Mouse (Mus musculus) limb, embryonic 14.5 days (tissue): Measurements from ENCODE around the gene 4933428G20Rik. TPM values are rescaled to one million over a fixed set of nuclear protein-coding genes. Genes with fewer than 3 reads are reported as not detected.

Experiments
- ATAC-seq: fragments of 200-750 bp; cut with Nextera tagmentation; 2 replicates; pipeline ENCODE4 v1.8.0; 2017; ENCODE audit warnings: low read depth, moderate number of reproducible peaks, moderate TSS enrichment; ENCODE audit not compliant: low FRiP score
- DNase-seq: peaks from one replicate; pipeline ENCODE4 v3.0.0-alpha.2; 2015; ENCODE audit warnings: low spot score
- H3K27ac ChIP-seq: fragments of 300-500 bp; sonication (generic); replicated peaks from 2 replicates; pipeline ENCODE4 v1.5.1; 2014; ENCODE audit warnings: low read depth, mild to moderate bottlenecking, low read length, moderate library complexity, mixed read lengths
- H3K27me3 ChIP-seq: fragments of 300-500 bp; sonication (generic); 2 replicates; pipeline ENCODE4 v1.6.1; 2014; ENCODE audit warnings: low read length, mixed read lengths; ENCODE audit not compliant: control insufficient read depth, insufficient read depth
- H3K36me3 ChIP-seq: fragments of 300-500 bp; sonication (generic); 2 replicates; pipeline ENCODE4 v1.6.1; 2014; ENCODE audit warnings: mild to moderate bottlenecking, low read length, moderate library complexity, mixed read lengths; ENCODE audit not compliant: control insufficient read depth, insufficient read depth
- H3K4me1 ChIP-seq: fragments of 300-500 bp; sonication (generic); 2 replicates; pipeline ENCODE4 v1.6.1; 2014; ENCODE audit warnings: antibody characterized with exemption, low read length, mixed read lengths; ENCODE audit not compliant: control insufficient read depth, insufficient read depth
- H3K4me2 ChIP-seq: fragments of 300-500 bp; sonication (generic); replicated peaks from 2 replicates; pipeline ENCODE4 v1.6.1; 2014; ENCODE audit warnings: low read depth, mild to moderate bottlenecking, low read length, moderate library complexity; ENCODE audit not compliant: severe bottlenecking
- H3K4me3 ChIP-seq: fragments of 300-500 bp; sonication (generic); replicated peaks from 2 replicates; pipeline ENCODE4 v1.5.1; 2014; ENCODE audit warnings: low read length
- H3K9ac ChIP-seq: fragments of 300-500 bp; sonication (generic); 2 replicates; pipeline ENCODE4 v1.6.1; 2014; ENCODE audit warnings: mild to moderate bottlenecking, low read depth, low read length, moderate library complexity; ENCODE audit not compliant: severe bottlenecking
- H3K9me3 ChIP-seq: fragments of 300-500 bp; sonication (generic); 2 replicates; pipeline ENCODE4 v1.6.1; 2016; ENCODE audit warnings: low read length; ENCODE audit not compliant: control insufficient read depth
- POLR2A ChIP-seq: fragments of 200-500 bp; IDR thresholded peaks from 2 replicates; pipeline ENCODE4 v1.8.0; 2012; ENCODE audit warnings: inconsistent platforms, mild to moderate bottlenecking, moderate library complexity, borderline replicate concordance; ENCODE audit not compliant: insufficient read depth, insufficient read length; ENCODE audit errors: extremely low read depth
- WGBS: fragments of 180-500 bp; shearing (Covaris S2); extraction: QIAGEN DNeasy Blood & Tissue Kit; methylation state at CpG from one replicate; pipeline ENCODE4 v1.1.7; 2014; 5-methylcytosine and 5-hydroxymethylcytosine counted together
- polyA plus RNA-seq, 2 experiments: library from polyadenylated mRNA; depleted of rRNA in 1 of 2; stranded (reverse) in 1 of 2; unstranded in 1 of 2; fragments of >200 nt; fragmentation: Nextera tagmentation in 1 of 2; extraction: Ambion mirVana in 1 of 2; gene quantifications; 2 replicates each; pipeline versions ENCODE4 v1.2.1 to v1.2.3; 2012 to 2014

Gene 4933428G20Rik
- polyA plus RNA-seq, 2 experiments, result 0.36 TPM; not detected in 1

DNA sequence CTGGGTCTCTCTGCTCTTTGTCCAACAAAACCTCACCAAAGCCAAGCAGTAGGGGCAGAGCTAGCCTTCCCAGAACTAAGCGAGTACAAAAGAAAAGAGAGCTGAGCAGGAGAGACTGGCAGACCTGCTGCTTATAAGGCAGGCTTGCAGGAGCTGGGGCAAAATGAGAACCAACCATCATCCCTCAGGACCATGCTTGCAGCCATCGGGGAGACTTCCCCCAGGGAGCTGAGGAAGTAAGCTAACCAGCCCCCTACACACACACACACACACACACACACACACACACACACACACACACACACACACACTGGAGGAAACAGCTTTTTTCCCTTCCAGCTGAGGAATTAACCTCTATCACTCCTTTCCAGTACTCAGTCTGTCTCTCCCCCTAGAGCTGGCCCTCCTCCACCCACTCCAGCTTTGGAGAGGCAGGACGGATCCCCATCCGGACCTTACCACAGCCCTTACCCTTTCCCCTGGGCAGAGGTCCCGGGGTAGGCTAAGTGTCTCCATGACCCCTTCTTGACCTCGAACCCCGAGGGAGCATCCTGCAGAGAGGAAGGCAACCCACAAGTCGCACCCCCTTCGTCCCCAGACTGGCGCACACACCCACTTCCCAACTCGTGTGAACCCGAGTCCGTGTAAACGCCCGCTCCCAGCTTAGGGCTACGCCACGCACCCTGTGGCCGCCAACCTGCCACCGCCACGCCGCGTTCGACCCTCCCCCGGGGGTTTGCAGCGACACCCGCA, 45.8 kb upstream of the 4933428G20Rik start:
- Histone ChIP-seq H3K4me2 (peak overlapping the region; percentile 99), H3K9me3 (no peaks in the 10 kb centered on the region), H3K36me3 (no peaks in the 10 kb centered on the region), H3K4me1 (peaks cover 5% of the 10 kb centered on the region), H3K4me3 (peak overlapping the region; percentile 53), H3K9ac (peak overlapping the region; percentile 53; the same call in 1 of the 2 replicates), H3K27me3 (peaks cover 59% of the 10 kb centered on the region), H3K27ac (no peak overlapping the region)
- 6% methylated on average over 26 of the region's 26 CpGs for WGBS
- ATAC-seq (no peak), DNase-seq (no peak)
- TF ChIP-seq POLR2A, result no peak

DNA sequence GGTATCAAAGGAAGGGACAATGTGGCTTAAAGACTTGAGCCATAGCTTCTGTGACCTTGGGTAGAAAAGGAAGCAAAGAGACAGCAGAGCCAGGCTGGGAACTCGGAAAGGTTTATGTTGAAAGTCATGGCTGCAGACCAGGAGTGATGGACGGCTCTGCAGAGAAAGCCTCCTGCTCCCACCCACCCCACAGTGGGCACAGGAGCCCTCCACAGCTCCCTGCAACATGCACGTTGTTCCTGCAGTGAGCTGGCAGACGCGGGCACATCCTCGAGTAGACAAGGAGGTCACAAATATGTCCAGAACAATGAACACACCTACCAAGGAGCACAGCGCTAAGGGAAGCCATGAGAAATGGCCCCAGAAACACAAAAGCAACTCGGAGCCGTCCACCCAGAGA, 43.7 kb upstream of the 4933428G20Rik start:
- TF ChIP-seq POLR2A, result no peak
- Histone ChIP-seq H3K36me3 (no peaks in the 10 kb centered on the region), H3K4me1 (peaks cover 10% of the 10 kb centered on the region), H3K27me3 (peaks cover 39% of the 10 kb centered on the region), H3K4me2 (no peak overlapping the region), H3K4me3 (no peak overlapping the region), H3K27ac (no peak overlapping the region), H3K9ac (no peak overlapping the region), H3K9me3 (no peaks in the 10 kb centered on the region)
- ATAC-seq (no peak), DNase-seq (no peak)
- WGBS, result 80% methylated on average over 9 of the region's 9 CpGs

DNA sequence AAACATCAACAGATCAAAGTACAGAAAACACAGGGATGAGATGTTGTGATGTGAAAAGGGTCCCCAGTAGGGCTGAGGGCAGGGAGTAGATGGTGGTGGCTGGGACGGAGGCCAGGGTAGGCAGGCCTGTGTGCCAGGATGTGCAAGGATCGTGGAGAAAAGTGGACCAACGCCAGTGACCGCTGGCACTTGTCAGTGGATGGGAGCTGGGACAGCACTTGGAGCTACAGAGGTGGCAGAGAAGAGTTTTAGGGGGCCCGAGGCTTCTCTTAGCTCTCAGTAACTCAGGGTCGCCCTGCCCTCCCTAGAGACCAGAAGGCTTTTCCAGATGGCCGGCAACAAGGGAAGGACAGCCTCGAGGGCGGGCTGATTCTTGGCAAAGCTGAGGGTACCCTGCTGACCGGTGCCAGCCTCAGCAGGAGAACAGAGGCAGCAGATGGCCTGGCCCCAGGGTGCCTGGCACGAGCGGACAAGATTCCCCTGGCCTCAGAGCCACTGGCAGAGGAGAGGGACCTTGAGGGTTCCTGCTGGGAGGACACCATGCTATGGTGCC, 43.1 kb upstream of the 4933428G20Rik start:
- no peaks in the 10 kb centered on the region for H3K9me3 ChIP-seq
- H3K36me3 ChIP-seq, result no peaks in the 10 kb centered on the region
- H3K4me2 ChIP-seq, result no peak overlapping the region
- ATAC-seq (no peak), DNase-seq (no peak)
- WGBS, result 71% methylated on average over 11 of the region's 12 CpGs
- H3K4me1 ChIP-seq, result peaks cover 10% of the 10 kb centered on the region
- no peak overlapping the region for H3K9ac ChIP-seq
- H3K4me3 ChIP-seq, result no peak overlapping the region
- no peak for TF ChIP-seq POLR2A
- H3K27me3 ChIP-seq, result peaks cover 41% of the 10 kb centered on the region
- no peak overlapping the region for H3K27ac ChIP-seq

DNA sequence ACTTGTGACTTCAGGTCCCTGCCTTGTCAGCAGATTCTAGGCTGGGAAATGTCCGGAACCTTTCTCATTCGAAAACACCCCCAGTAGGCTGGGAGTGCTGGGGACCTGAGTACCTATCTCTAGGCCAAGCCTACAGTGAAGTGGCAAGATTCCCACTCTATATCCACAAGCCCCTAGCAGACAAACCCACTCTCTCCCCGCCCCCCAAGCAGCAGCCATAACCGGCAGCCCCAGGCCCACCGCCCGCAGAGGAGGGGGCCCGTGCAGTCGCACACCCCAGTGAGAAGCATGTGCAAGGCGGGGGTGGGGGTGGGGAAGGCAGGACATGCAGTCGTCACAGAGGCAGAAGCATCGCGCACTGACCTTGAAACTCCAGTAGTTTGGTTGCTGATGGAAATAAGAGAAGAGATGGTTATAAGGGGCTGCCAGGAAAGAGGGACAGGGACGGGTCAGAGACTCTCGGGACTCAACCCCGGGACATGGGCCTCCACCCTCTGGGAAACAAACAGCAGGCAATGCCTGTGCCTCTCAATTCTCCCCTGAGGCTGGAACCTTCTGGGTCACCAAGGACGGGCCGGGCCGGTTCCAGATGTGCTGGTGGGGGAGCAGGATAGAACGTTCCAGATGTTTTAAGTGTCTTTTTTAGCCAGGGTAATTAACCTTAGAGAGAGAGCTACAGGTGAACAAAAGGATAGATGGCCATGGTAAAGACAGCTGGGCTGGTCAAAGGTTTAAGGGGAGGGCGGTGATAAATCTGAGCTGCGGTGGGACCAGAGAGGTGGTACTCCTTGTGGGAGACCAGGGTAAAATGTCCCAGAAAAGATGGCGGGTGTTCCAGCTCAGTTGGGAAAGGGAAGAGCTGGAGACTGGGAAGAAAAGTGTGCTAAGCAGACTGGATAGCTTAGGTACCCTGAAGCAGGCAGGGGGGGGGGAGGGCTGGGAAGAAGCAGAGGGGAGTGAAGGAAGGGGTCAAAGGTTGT, 42.3 kb upstream of the 4933428G20Rik start:
- DNase-seq, result no peak
- ATAC-seq, result no peak
- Histone ChIP-seq H3K4me1 (peaks cover 10% of the 10 kb centered on the region), H3K27ac (no peak overlapping the region), H3K9ac (no peak overlapping the region), H3K4me2 (no peak overlapping the region), H3K4me3 (no peak overlapping the region), H3K27me3 (peaks cover 41% of the 10 kb centered on the region), H3K9me3 (no peaks in the 10 kb centered on the region), H3K36me3 (no peaks in the 10 kb centered on the region)
- TF ChIP-seq POLR2A, result no peak
- 64% methylated on average over 22 of the region's 22 CpGs for WGBS

DNA sequence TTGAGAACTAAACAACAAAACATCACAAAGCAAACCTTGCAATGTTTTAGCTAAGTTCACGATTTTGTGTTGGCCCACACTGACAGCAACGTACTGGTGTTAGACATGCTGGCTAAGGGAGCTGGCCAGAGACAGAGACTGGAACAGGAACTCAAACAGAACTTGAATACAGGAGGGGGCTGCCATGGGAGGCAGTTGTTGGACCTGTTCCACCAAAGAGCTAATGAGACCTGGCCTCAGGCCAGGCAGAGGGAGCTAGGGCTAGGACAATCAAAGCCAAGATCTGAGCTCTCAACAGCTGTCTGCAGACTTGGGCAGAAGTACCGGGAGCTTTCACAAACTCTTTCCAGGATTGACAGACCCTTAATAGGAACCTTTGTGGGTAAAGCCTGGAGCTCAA, 40.5 kb upstream of the 4933428G20Rik start:
- peak; percentile 41; the same call in 1 of the 2 replicates for ATAC-seq
- Histone ChIP-seq H3K4me3 (no peak overlapping the region), H3K9ac (no peak overlapping the region), H3K4me1 (peaks cover 12% of the 10 kb centered on the region), H3K36me3 (no peaks in the 10 kb centered on the region), H3K9me3 (no peaks in the 10 kb centered on the region), H3K27ac (no peak overlapping the region), H3K27me3 (peaks cover 42% of the 10 kb centered on the region), H3K4me2 (no peak overlapping the region)
- DNase-seq, result peak; percentile 45
- WGBS, result 37% methylated on average over 3 of the region's 3 CpGs
- TF ChIP-seq POLR2A, result no peak
